Mouse (Mus musculus) layer of hippocampus, postnatal 36 days (tissue): ENCODE results near the gene E2f4. TPM values are rescaled to one million over a fixed set of nuclear protein-coding genes. Genes with fewer than 3 reads are reported as not detected.

Experiments
- DNase-seq, 2 experiments: peaks; one replicate each; pipeline ENCODE4 v3.0.0; 2022
- microRNA-seq, 2 experiments: library from miRNA; unstranded; fragments of <30 nt; microRNA quantifications; one replicate each; pipeline ENCODE4 v1.2.0; 2021
- total RNA-seq, 2 experiments: library from RNA; stranded (reverse); gene quantifications; 2 replicates each; pipeline ENCODE4 v1.2.3; 2021

Gene E2f4
- total RNA-seq, 2 experiments from 2014 or later = 35.3 to 36.7 TPM

- no peak for DNase-seq
Measured at GRCm38 (mm10) chr8:105349096-105349771, 51.8 kb downstream of the E2f4 start.

DNA sequence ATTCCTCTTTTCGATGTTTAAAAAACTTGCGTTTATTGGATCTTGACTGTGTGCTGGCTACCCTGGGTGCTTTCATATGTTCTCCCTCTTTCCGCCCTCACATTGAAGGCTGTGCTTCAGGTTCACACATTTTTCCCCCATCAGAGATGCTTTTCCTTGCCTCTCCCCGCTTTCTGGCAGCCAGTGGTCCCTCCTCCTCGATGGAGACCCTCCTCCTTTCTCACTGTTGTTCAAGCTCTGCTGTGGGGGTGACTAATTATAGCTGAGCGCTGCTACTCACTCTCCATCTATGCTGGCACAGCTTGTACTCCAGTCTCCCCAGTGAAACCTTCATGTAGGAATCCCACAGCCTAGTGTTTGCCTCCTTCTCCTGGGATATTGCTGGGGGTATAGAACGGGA is 52.7 kb downstream of the E2f4 start:
- DNase-seq = no peak

DNA sequence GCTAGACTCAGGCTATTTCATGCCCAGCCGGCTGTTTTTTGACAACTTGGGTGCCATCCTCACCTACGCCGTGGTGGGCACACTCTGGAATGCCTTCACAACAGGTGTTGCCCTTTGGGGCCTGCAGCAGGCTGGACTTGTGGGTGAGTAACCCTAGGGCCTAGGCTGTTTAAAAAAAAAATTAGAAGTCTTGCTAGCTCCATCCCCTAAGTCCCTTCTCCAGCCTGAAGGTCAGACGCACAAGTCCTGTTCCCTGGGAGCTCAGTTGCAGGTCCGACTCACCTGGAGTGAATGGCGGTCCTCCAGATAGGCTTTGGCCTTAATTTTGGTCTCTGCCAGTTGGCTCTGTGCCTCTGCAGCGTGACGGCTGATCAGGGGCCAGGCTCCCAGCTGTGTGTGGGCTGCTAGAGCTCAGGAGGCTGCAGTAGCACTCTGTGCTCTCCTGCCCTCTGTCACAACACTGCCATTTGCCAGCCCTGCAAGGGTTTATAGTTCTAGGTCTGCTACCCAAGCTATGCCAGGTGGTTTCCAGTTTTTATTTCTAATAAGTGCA is 56.2 kb downstream of the E2f4 start:
- no peak for DNase-seq

DNA sequence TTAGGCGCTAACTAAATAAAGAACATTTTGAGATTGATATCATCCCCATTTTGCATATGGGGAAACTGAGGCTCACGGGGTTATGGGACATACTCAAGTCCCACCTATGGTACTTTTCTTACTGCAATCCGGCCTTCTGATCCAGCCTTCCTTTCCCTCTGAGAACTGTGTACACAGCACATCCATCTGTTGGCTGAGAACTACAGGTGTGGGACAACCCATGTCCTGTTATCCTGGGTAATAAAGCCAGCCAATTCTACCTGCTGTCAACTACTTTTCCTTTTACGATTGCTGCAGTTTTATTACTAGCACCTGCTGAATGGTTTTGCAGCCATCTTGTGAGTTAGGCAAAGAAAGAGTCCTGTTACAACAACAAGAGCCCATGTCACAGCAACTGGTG is 57.1 kb downstream of the E2f4 start:
- no peak for DNase-seq

Small RNA genes lying within 50 kb of the gene (microRNA-seq; reads per million reads assigned to microRNA genes)
- gene Gm27320 (0 reads per million in 2 experiments), gene Mir328 (9,820 to 11,558 reads per million in 2 experiments)

Other genes with a start within 250 kb of the E2f4 start
- not detected for gene Ces3a, start 249.1 kb upstream of the E2f4 start, total RNA-seq
- gene Ces3b, start 213.9 kb upstream of the E2f4 start, total RNA-seq = not detected
- not detected for gene Ces4a, start 165.9 kb upstream of the E2f4 start, total RNA-seq
- gene Cbfb, start 127.0 kb upstream of the E2f4 start, total RNA-seq = 10 to 100 TPM; 20.1 to 24.7 TPM
- 10 to 100 TPM; 36.5 to 39.2 TPM for gene D230025D16Rik, start 72.5 kb upstream of the E2f4 start, total RNA-seq
- 1 to 10 TPM; 2.2 to 2.6 TPM for gene B3gnt9, start 42.5 kb upstream of the E2f4 start, total RNA-seq
- gene Tradd, start 33.1 kb upstream of the E2f4 start, total RNA-seq = 1 to 10 TPM; 8.2 to 9.0 TPM
- gene Fbxl8, start 33.0 kb upstream of the E2f4 start, total RNA-seq = 1 to 10 TPM; 1.0 TPM
- gene Hsf4, start 27.9 kb upstream of the E2f4 start, total RNA-seq = 1 to 10 TPM; 4.9 to 7.0 TPM
- 1 to 10 TPM; 6.9 to 9.1 TPM for gene Nol3, start 21.5 kb upstream of the E2f4 start, total RNA-seq
- gene 4931428F04Rik, start 7.8 kb upstream of the E2f4 start, total RNA-seq = 10 to 100 TPM; 20.5 to 23.4 TPM
- gene Exoc3l, start 1.6 kb upstream of the E2f4 start, total RNA-seq = 1 to 10 TPM; 1.3 to 1.7 TPM
- under 1 TPM; 0.77 to 0.81 TPM for gene Elmo3, start 7.9 kb downstream of the E2f4 start, total RNA-seq
- 1 to 10 TPM; 5.9 to 7.8 TPM for gene Lrrc29, start 28.6 kb downstream of the E2f4 start, total RNA-seq
- gene Tmem208, start 28.7 kb downstream of the E2f4 start, total RNA-seq = 10 to 100 TPM; 44.1 to 47.9 TPM
- 1 to 10 TPM; 1.8 to 1.9 TPM for gene Fhod1, start 50.3 kb downstream of the E2f4 start, total RNA-seq
- gene Slc9a5, start 51.2 kb downstream of the E2f4 start, total RNA-seq = 10 to 100 TPM; 12.2 to 13.7 TPM
- gene Plekhg4, start 75.6 kb downstream of the E2f4 start, total RNA-seq = 1 to 10 TPM; 1.2 to 2.1 TPM
- gene Kctd19, start 115.8 kb downstream of the E2f4 start, total RNA-seq = not detected
- gene Lrrc36, start 115.9 kb downstream of the E2f4 start, total RNA-seq = under 1 TPM; 0.27 to 0.81 TPM
- 10 to 100 TPM; 31.9 TPM for gene Tppp3, start 173.9 kb downstream of the E2f4 start, total RNA-seq
- 10 to 100 TPM; 32.8 to 37.6 TPM for gene Zdhhc1, start 199.2 kb downstream of the E2f4 start, total RNA-seq
- gene Hsd11b2, start 221.1 kb downstream of the E2f4 start, total RNA-seq = not detected